9 mouse cellular contexts compared by ENCODE assay signal in the genomic region with DNA sequence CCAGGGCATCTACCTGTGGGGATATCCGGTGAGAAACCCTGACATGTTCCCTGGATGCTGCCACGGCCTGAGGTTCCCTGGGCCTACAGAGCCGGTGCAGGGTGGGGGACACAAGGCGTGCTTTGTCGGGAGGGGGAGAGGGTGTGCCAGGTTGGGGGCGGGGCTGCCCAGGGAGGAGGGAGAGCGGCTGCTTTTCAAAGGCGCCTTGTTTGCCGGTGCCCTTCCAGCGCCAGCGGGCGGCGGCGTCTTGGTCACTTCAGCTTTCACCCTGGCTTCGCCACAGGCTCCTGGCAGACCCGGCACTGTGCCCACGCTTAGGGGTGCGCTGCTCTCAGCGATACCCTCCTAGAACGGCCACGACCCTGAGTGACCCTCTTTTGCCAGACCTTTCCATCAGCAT. TPM values are rescaled to one million over a fixed set of nuclear protein-coding genes. Genes with fewer than 3 reads are reported as not detected.
DNase-seq lines count a peak whose midpoint lies in the region; ATAC-seq lines count a peak whose summit lies in the region.
"Had no signal": no experiment of that assay in that cellular context is flagged by ENCODE, and none has a peak within 500 bp of the region (broad histone marks: within the 10 kb centered on the region; RNA-seq: fewer than 3 reads in every experiment).

No protein-coding gene starts in this region.

- H3K36me3 ChIP-seq in intestine, embryonic 14.5 days (ENCODE audit: control insufficient read depth, insufficient read depth, low read length), result peaks cover 44% of the 10 kb centered on the region
- peaks cover 33% of the 10 kb centered on the region for H3K36me3 ChIP-seq in liver, embryonic 15.5 days (replicated peaks)

- intact Hi-C loops in gastrocnemius, postnatal 14 days (cut with DNase I; ENCODE audit: low total_unique reads), result loop anchor here (5.0 kb wide), 1 partner anchor 39 kb away; no protein-coding TSS in a partner anchor

- peak; percentile 9; the same call in 1 of the 2 replicates for ATAC-seq in intestine, embryonic 14.5 days (replicated peaks; ENCODE audit: low FRiP score, low TSS enrichment, low read depth)
- ATAC-seq in liver, embryonic 15.5 days (ENCODE audit: insufficient read depth), result no peak

- H3K9me3 ChIP-seq in intestine, embryonic 14.5 days (ENCODE audit: control insufficient read depth, low read length), result no peaks in the 10 kb centered on the region
- no peaks in the 10 kb centered on the region for H3K9me3 ChIP-seq in liver, embryonic 15.5 days (replicated peaks)
- H3K9me3 ChIP-seq: megakaryocyte, embryonic 14.5 days had no signal

- H3K27me3 ChIP-seq in intestine, embryonic 14.5 days (replicated peaks; ENCODE audit: control insufficient read depth, insufficient read depth, low read length), result peaks cover 2% of the 10 kb centered on the region; the same call in 1 of the 2 replicates
- H3K27me3 ChIP-seq in liver, embryonic 15.5 days, result peaks cover 48% of the 10 kb centered on the region

- H3K4me3 ChIP-seq in intestine, embryonic 14.5 days (ENCODE audit: low read depth, low read length), result peak overlapping the region; percentile 15; the same call in 1 of the 2 replicates
- no peak overlapping the region for H3K4me3 ChIP-seq in liver, embryonic 15.5 days (replicated peaks)
- H3K4me3 ChIP-seq: megakaryocyte, embryonic 14.5 days had no signal

- H3K4me2 ChIP-seq in intestine, embryonic 14.5 days (ENCODE audit: low read length), result peak overlapping the region; percentile 47
- peak overlapping the region; percentile 37 for H3K4me2 ChIP-seq in liver, embryonic 15.5 days

- H3K9ac ChIP-seq in intestine, embryonic 14.5 days (ENCODE audit: low read length), result no peak overlapping the region
- H3K9ac ChIP-seq in liver, embryonic 15.5 days, result no peak overlapping the region

- WGBS in intestine, embryonic 14.5 days, result 16% methylated on average over 21 of the region's 21 CpGs
- 21% methylated on average over 21 of the region's 21 CpGs for WGBS in liver, embryonic 15.5 days (ENCODE audit: insufficient replicate concordance)

- H3K4me1 ChIP-seq in intestine, embryonic 14.5 days (replicated peaks; ENCODE audit: control insufficient read depth, insufficient read depth, low read length), result peaks cover 7% of the 10 kb centered on the region; the same call in 1 of the 2 replicates
- peaks cover 24% of the 10 kb centered on the region for H3K4me1 ChIP-seq in liver, embryonic 15.5 days (replicated peaks)

- DNase-seq in gastrocnemius, postnatal 14 days, result peak; percentile 39
- DNase-seq in gastrocnemius, postnatal 10 days, result no peak
- peak; percentile 35 for DNase-seq in thymus, postnatal 4 days
- DNase-seq in thymus, postnatal 25 days, result no peak
- DNase-seq in intestine, embryonic 14.5 days (ENCODE audit: low spot score), result peak; percentile 61
- DNase-seq in urinary bladder, adult 2 months (ENCODE audit: low spot score), result no peak
- DNase-seq in ovary, postnatal 14 days (ENCODE audit: low spot score), result no peak

- H3K27ac ChIP-seq in intestine, embryonic 14.5 days (ENCODE audit: low read depth), result no peak overlapping the region
- H3K27ac ChIP-seq in liver, embryonic 15.5 days (replicated peaks), result no peak overlapping the region

RNA-seq across cellular contexts. Expression of gene Col11a2, which starts 0.8 kb away (rescaled TPM):
- 10 to 100 TPM; 51.1 to 56.0 TPM for total RNA-seq in gastrocnemius, postnatal 14 days (2021)
- total RNA-seq in gastrocnemius, postnatal 10 days (2021), result 100 to 1,000 TPM in 1 of 2 experiments, 10 to 100 TPM in 1; 72.0 to 106 TPM
- 0.44 and 0.66 TPM in 2 replicates for polyA plus RNA-seq in intestine, embryonic 14.5 days (2014; fragmentation: Nextera tagmentation; extraction: Ambion mirVana)
- 0.59 and 0.79 TPM in 2 replicates for polyA plus RNA-seq in liver, embryonic 15.5 days (2015; fragmentation: Nextera tagmentation; extraction: Ambion mirVana)
- polyA plus RNA-seq in urinary bladder, adult 2 months (2012; rRNA removed), result 0.99 and 1.8 TPM in 2 replicates

RNA-seq across cellular contexts. Expression of gene Rxrb, which starts 6.8 kb away (rescaled TPM):
- 10 to 100 TPM; 35.2 to 35.8 TPM for total RNA-seq in gastrocnemius, postnatal 14 days (2021)
- 10 to 100 TPM; 40.7 to 43.1 TPM for total RNA-seq in gastrocnemius, postnatal 10 days (2021)
- polyA plus RNA-seq in intestine, embryonic 14.5 days (2014; fragmentation: Nextera tagmentation; extraction: Ambion mirVana), result 21.5 and 28.5 TPM in 2 replicates
- polyA plus RNA-seq in liver, embryonic 15.5 days (2015; fragmentation: Nextera tagmentation; extraction: Ambion mirVana), result 16.7 and 19.3 TPM in 2 replicates
- polyA plus RNA-seq in urinary bladder, adult 2 months (2012; rRNA removed), result 47.7 and 53.1 TPM in 2 replicates

RNA-seq across cellular contexts. Expression of gene Slc39a7, which starts 7.0 kb away (rescaled TPM):
- 10 to 100 TPM; 44.9 to 60.1 TPM for total RNA-seq in gastrocnemius, postnatal 14 days (2021)
- total RNA-seq in gastrocnemius, postnatal 10 days (2021), result 10 to 100 TPM; 64.1 to 75.4 TPM
- polyA plus RNA-seq in intestine, embryonic 14.5 days (2014; fragmentation: Nextera tagmentation; extraction: Ambion mirVana), result 86.4 and 89.5 TPM in 2 replicates
- 56.3 and 68.5 TPM in 2 replicates for polyA plus RNA-seq in liver, embryonic 15.5 days (2015; fragmentation: Nextera tagmentation; extraction: Ambion mirVana)
- 106 and 110 TPM in 2 replicates for polyA plus RNA-seq in urinary bladder, adult 2 months (2012; rRNA removed)

RNA-seq across cellular contexts. Expression of gene H2-Ke6, which starts 10.6 kb away (rescaled TPM):
- total RNA-seq in gastrocnemius, postnatal 14 days (2021), result 10 to 100 TPM; 50.1 to 51.3 TPM
- total RNA-seq in gastrocnemius, postnatal 10 days (2021), result 10 to 100 TPM; 50.5 to 63.2 TPM
- 49.7 and 53.6 TPM in 2 replicates for polyA plus RNA-seq in intestine, embryonic 14.5 days (2014; fragmentation: Nextera tagmentation; extraction: Ambion mirVana)
- 30.7 and 37.0 TPM in 2 replicates for polyA plus RNA-seq in liver, embryonic 15.5 days (2015; fragmentation: Nextera tagmentation; extraction: Ambion mirVana)
- 86.6 and 112 TPM in 2 replicates for polyA plus RNA-seq in urinary bladder, adult 2 months (2012; rRNA removed)

RNA-seq across cellular contexts. Expression of gene Ring1, which starts 14.0 kb away (rescaled TPM):
- 10 to 100 TPM; 11.3 to 13.1 TPM for total RNA-seq in gastrocnemius, postnatal 14 days (2021)
- total RNA-seq in gastrocnemius, postnatal 10 days (2021), result 10 to 100 TPM; 13.4 to 18.0 TPM
- 4.4 and 5.9 TPM in 2 replicates for polyA plus RNA-seq in intestine, embryonic 14.5 days (2014; fragmentation: Nextera tagmentation; extraction: Ambion mirVana)
- polyA plus RNA-seq in liver, embryonic 15.5 days (2015; fragmentation: Nextera tagmentation; extraction: Ambion mirVana), result 5.5 and 7.2 TPM in 2 replicates
- 46.1 and 76.8 TPM in 2 replicates for polyA plus RNA-seq in urinary bladder, adult 2 months (2012; rRNA removed)

Comparison
In these comparisons a context has a peak if more than half of its experiments do, and no peak if none do; other contexts are left out.
1. DNase-seq: peak in gastrocnemius, postnatal 14 days (single experiment), thymus, postnatal 4 days (single experiment) and intestine, embryonic 14.5 days (single experiment); none in gastrocnemius, postnatal 10 days (single experiment), thymus, postnatal 25 days (single experiment), urinary bladder, adult 2 months (single experiment) and ovary, postnatal 14 days (single experiment).